Mouse (Mus musculus) cerebellum, adult 2 months (tissue): ENCODE data around the gene Hpf1.

Experiments used
- CTCF ChIP-seq: fragments of 200-500 bp; IDR thresholded peaks from 2 replicates; pipeline ENCODE4 v1.5.1; 2011; ENCODE audit warnings: low read depth, mild to moderate bottlenecking, control low read depth, low read length, moderate library complexity, borderline replicate concordance; ENCODE audit not compliant: insufficient read depth
- POLR2A ChIP-seq: fragments of 200-500 bp; IDR thresholded peaks from 2 replicates; pipeline ENCODE4 v1.6.1; 2011; ENCODE audit warnings: low read length, control low read depth, borderline replicate concordance; ENCODE audit not compliant: insufficient read depth

GRCm38 (mm10) chr8:60867468-60868115 lies 22.6 kb upstream of the Hpf1 start:
- TF ChIP-seq CTCF = no peak
- no peak for TF ChIP-seq POLR2A
